Mouse (Mus musculus): ENCODE measurements around the gene Bicral. TPM values are rescaled to one million over a fixed set of nuclear protein-coding genes. Genes with fewer than 3 reads are reported as not detected.
A peak's percentile ranks its signal among the peaks of the same experiment; 100 is the strongest.

The Bicral gene
- polyA plus RNA-seq, 1 experiment, result 14.4 TPM

DNA sequence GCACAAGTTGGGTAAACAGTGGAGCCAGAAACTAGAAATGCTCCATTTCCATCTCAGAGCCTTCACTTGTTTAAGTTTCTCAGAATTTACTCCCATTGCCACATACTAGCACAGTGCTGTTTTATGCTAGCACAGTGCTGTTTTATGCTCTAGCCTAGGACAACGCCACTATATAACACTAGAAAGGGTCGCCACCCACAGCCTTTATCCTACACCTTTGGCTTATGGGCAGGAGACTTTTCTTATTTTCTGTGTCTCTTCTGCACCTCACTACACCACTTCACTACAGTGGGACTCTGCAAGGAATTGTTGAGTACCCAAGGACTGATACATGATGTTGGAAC lies 75.1 kb downstream of the Bicral start:
- 75% methylated on average over 2 of the region's 2 CpGs for WGBS
- TF ChIP-seq CTCF (IDR thresholded peaks at IDR 0.05; ENCODE audit: extremely low read depth, insufficient read depth, insufficient read length, insufficient replicate concordance) (no peak), POLR2A (IDR thresholded peaks at IDR 0.05; ENCODE audit: low read depth, low read length) (no peak)
- Histone ChIP-seq H3K36me3 (ENCODE audit: control insufficient read depth, insufficient read depth, low read length) (peaks cover 17% of the 10 kb centered on the region), H3K27me3 (ENCODE audit: control insufficient read depth, insufficient read depth, low read length) (no peaks in the 10 kb centered on the region), H3K4me1 (ENCODE audit: control insufficient read depth, insufficient read depth, insufficient read length) (no peaks in the 10 kb centered on the region; the same call in 1 of the 2 replicates), H3K4me3 (ENCODE audit: extremely low read depth, insufficient read depth, insufficient read length) (no peak overlapping the region), H3K27ac (ENCODE audit: insufficient read depth, low read length) (0 out of 2 replicates have a peak overlapping the region, but pooled peaks have one; percentile 6)
- no peak for DNase-seq (ENCODE audit: low read depth in 1 of 2, low spot score in 2 of 2)

DNA sequence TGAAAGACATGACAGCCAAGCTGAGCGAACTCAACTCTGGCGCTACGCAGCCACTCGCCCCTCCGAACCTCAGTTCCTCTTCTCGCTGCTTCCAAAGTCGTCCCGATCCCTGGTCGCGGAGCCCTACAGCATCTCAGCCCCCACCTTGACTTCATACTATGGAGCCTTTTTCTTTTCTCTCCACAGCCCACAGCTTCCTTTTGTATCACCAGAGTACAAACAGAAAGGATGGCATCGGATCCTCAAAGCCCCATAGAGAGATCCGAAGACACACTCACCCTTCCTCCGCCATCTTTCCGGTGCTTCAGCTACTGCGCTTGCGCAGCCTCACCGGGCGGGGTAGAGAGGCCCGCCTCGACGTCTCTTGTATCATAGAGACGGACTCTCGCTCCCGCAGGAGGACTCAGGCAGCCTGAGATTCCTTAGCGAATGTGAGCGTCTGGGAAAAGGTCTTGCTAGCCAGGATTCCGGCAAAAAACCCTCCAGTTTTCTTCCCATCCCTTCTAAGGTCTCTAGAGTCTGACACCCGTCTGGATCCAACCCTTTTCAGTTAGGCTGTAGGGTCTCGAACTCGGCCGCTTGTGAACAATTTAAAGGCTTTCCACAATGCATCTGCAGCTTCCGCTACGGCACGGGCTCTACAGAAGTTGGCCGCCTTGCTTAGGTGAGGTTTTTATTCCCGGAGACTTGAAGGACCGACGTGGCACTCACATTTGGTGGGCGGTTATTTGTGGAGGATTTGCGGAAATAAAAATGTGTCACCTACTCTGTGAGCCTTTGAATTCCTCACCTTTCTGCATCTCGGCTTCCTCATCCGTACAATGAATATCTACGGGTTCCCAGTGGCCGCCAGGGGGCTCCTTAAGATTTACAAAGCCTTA lies 75.7 kb downstream of the Bicral start, which contains the start of gene Rpl7l1:
Rpl7l1 (minus strand) TSS at position 332 of the 881 bp plus-strand sequence.
- H3K36me3 ChIP-seq (ENCODE audit: control insufficient read depth, insufficient read depth, low read length), result peaks cover 21% of the 10 kb centered on the region
- 1% methylated on average over 44 of the region's 44 CpGs for WGBS
- peak within 1 kb of the TSS; percentile 74 for H3K27ac ChIP-seq (ENCODE audit: insufficient read depth, low read length)
- DNase-seq (ENCODE audit: low read depth in 1 of 2, low spot score in 2 of 2), result peak; percentile 86 to 88
- TF ChIP-seq CTCF (IDR thresholded peaks at IDR 0.05; ENCODE audit: extremely low read depth, insufficient read depth, insufficient read length, insufficient replicate concordance) (peak; percentile 32; the same call in 1 of the 2 replicates), POLR2A (IDR thresholded peaks at IDR 0.05; ENCODE audit: low read depth, low read length) (peak; percentile 93)
- no peaks in the 10 kb centered on the region for H3K27me3 ChIP-seq (ENCODE audit: control insufficient read depth, insufficient read depth, low read length)
- H3K4me3 ChIP-seq (ENCODE audit: extremely low read depth, insufficient read depth, insufficient read length), result peak within 1 kb of the TSS; percentile 74
- H3K4me1 ChIP-seq (ENCODE audit: control insufficient read depth, insufficient read depth, insufficient read length), result no peaks in the 10 kb centered on the region; the same call in 1 of the 2 replicates

DNA sequence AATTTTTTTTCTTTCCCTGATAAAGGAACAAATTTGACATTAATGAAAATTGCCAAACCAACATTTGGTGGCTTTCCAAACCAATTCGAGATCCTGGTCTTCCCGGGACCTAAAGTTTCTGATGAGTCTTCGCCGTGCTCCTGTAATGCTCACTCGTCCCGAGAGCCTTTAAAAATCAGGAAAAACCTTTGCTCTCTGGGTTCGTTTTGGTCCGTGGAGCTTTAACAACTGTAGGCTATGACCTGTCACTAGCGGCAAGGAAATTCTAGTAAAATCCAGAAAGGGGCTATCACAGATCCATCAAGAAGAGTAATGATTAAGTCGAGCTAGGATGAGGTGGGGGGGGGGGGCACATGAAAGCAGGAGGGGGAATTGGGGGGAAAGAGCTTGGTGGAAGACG lies 76.4 kb downstream of the Bicral start:
- H3K4me3 ChIP-seq (ENCODE audit: extremely low read depth, insufficient read depth, insufficient read length), result peak overlapping the region; percentile 74
- H3K27me3 ChIP-seq (ENCODE audit: control insufficient read depth, insufficient read depth, low read length), result no peaks in the 10 kb centered on the region
- TF ChIP-seq CTCF (IDR thresholded peaks at IDR 0.05; ENCODE audit: extremely low read depth, insufficient read depth, insufficient read length, insufficient replicate concordance), result no peak
- no peak for TF ChIP-seq POLR2A (IDR thresholded peaks at IDR 0.05; ENCODE audit: low read depth, low read length)
- WGBS, result 3% methylated on average over 11 of the region's 11 CpGs
- H3K4me1 ChIP-seq (ENCODE audit: control insufficient read depth, insufficient read depth, insufficient read length), result no peaks in the 10 kb centered on the region; the same call in 1 of the 2 replicates
- H3K36me3 ChIP-seq (ENCODE audit: control insufficient read depth, insufficient read depth, low read length), result peaks cover 23% of the 10 kb centered on the region
- H3K27ac ChIP-seq (ENCODE audit: insufficient read depth, low read length), result peak overlapping the region; percentile 58
- DNase-seq (ENCODE audit: low read depth in 1 of 2, low spot score in 2 of 2), result no peak

DNA sequence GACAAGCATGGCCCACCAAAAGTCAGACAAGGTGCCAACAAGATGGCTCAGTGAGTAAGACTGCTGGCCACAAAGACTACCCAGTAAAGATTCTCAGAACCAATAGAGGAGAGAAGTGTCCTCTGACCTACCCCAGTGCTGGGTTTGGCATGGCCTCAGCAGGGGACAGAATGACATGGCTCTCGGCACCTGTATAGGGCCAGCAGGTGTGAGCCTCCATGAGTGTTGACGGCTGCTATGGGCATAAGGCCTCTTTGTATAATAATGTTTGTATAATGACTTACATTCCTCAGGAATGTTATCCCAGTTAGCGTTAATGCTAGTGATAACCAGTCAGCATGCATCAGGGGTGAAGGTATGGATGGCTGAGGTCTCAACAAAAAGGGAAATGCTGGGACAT lies 82.2 kb downstream of the Bicral start:
- no peaks in the 10 kb centered on the region for H3K27me3 ChIP-seq (ENCODE audit: control insufficient read depth, insufficient read depth, low read length)
- WGBS, result 91% methylated on average over 3 of the region's 3 CpGs
- no peak overlapping the region for H3K27ac ChIP-seq (ENCODE audit: insufficient read depth, low read length)
- no peaks in the 10 kb centered on the region for H3K4me1 ChIP-seq (ENCODE audit: control insufficient read depth, insufficient read depth, insufficient read length)
- H3K4me3 ChIP-seq (ENCODE audit: extremely low read depth, insufficient read depth, insufficient read length), result no peak overlapping the region
- H3K36me3 ChIP-seq (ENCODE audit: control insufficient read depth, insufficient read depth, low read length), result peaks cover 36% of the 10 kb centered on the region
- DNase-seq (ENCODE audit: low read depth in 1 of 2, low spot score in 2 of 2), result no peak
- no peak for TF ChIP-seq CTCF (IDR thresholded peaks at IDR 0.05; ENCODE audit: extremely low read depth, insufficient read depth, insufficient read length, insufficient replicate concordance)

DNA sequence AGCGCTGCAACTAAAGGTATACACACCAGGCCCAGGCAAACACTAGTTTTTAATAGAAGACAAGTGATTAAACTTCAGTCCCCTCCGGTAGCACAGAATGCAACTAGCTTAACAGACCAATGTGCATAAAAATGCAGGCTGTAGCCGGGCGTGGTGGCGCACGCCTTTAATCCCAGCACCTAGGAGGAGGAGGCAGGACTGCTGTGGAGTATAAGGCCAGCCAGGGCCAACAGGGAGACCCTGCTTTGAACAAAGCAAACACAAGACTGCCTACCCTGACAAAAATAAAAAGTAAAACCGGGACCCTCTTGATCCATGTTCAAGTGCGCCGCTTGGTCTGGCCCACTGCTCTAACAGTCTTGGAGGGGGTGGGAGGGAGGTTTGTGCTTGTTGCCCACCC lies 83.2 kb downstream of the Bicral start:
- TF ChIP-seq POLR2A (IDR thresholded peaks at IDR 0.05; ENCODE audit: low read depth, low read length) (no peak), CTCF (IDR thresholded peaks at IDR 0.05; ENCODE audit: extremely low read depth, insufficient read depth, insufficient read length, insufficient replicate concordance) (no peak)
- peaks cover 32% of the 10 kb centered on the region for H3K36me3 ChIP-seq (ENCODE audit: control insufficient read depth, insufficient read depth, low read length)
- H3K4me1 ChIP-seq (ENCODE audit: control insufficient read depth, insufficient read depth, insufficient read length), result no peaks in the 10 kb centered on the region
- H3K4me3 ChIP-seq (ENCODE audit: extremely low read depth, insufficient read depth, insufficient read length), result no peak overlapping the region
- H3K27me3 ChIP-seq (ENCODE audit: control insufficient read depth, insufficient read depth, low read length), result no peaks in the 10 kb centered on the region
- no peak overlapping the region for H3K27ac ChIP-seq (ENCODE audit: insufficient read depth, low read length)
- DNase-seq (ENCODE audit: low read depth in 1 of 2, low spot score in 2 of 2), result no peak
- 95% methylated on average over 9 of the region's 9 CpGs for WGBS

DNA sequence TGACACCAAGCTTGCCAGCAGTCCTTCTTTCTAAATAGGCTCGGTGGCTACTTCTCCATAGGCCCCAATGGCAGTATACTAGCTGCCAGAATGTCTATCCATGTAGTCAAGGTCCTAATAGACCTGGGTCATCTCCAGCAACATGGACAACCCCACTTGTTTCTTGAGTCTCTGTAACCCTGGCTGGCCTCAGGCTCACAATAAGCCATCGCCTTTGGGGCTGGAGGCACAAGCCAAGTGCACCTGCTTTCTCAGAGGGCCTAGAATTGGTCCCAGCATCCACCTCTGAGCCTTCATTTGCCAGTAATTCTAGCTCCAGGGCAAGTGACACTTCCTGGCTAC lies 84.2 kb downstream of the Bicral start:
- H3K27ac ChIP-seq (ENCODE audit: insufficient read depth, low read length), result no peak overlapping the region
- no peaks in the 10 kb centered on the region for H3K4me1 ChIP-seq (ENCODE audit: control insufficient read depth, insufficient read depth, insufficient read length)
- H3K27me3 ChIP-seq (ENCODE audit: control insufficient read depth, insufficient read depth, low read length), result no peaks in the 10 kb centered on the region
- TF ChIP-seq POLR2A (IDR thresholded peaks at IDR 0.05; ENCODE audit: low read depth, low read length), result no peak
- no peak for TF ChIP-seq CTCF (IDR thresholded peaks at IDR 0.05; ENCODE audit: extremely low read depth, insufficient read depth, insufficient read length, insufficient replicate concordance)
- WGBS, result 68% methylated on average over 2 of the region's 2 CpGs
- peaks cover 25% of the 10 kb centered on the region for H3K36me3 ChIP-seq (ENCODE audit: control insufficient read depth, insufficient read depth, low read length)
- H3K4me3 ChIP-seq (ENCODE audit: extremely low read depth, insufficient read depth, insufficient read length), result no peak overlapping the region
- DNase-seq (ENCODE audit: low read depth in 1 of 2, low spot score in 2 of 2), result no peak
